ENCODE assay signal across 14 mouse cellular contexts in genomic region chr17:24197032-24197824, GRCm38 (mm10). TPM values are rescaled to one million over a fixed set of nuclear protein-coding genes. Genes with fewer than 3 reads are reported as not detected.
A peak's percentile ranks its signal among the peaks of the same experiment; 100 is the strongest.
DNase-seq lines count a peak whose midpoint lies in the region; ATAC-seq and TF ChIP-seq lines count a peak whose summit lies in the region.
"Had no signal": no experiment of that assay in that cellular context is flagged by ENCODE, and none has a peak within 500 bp of the region (broad histone marks: within the 10 kb centered on the region; RNA-seq: fewer than 3 reads in every experiment).

No protein-coding gene starts in this region.

- peak; percentile 59 for DNase-seq in cerebellum, adult 9-10 months
- DNase-seq in cerebellum, postnatal 4 days (ENCODE audit: low spot score in 2 of 2) = no peak
- no peak for DNase-seq in hindbrain, embryonic 11.5 days (ENCODE audit: low spot score)
- DNase-seq in testis, postnatal 10 days (ENCODE audit: low spot score) = no peak
- DNase-seq in embryonic facial prominence, embryonic 10.5 days (ENCODE audit: low spot score) = no peak
- DNase-seq: adrenal gland, postnatal 25 days; gastrocnemius, adult 2 months; kidney, postnatal 25 days; lung, adult 2 months had no signal

- WGBS in hindbrain, embryonic 13.5 days = 68% methylated on average over 15 of the region's 15 CpGs
- 64% methylated on average over 15 of the region's 15 CpGs for WGBS in hindbrain, embryonic 11.5 days
- WGBS in liver, embryonic 12.5 days (ENCODE audit: insufficient replicate concordance) = 41% methylated on average over 15 of the region's 15 CpGs
- WGBS in embryonic facial prominence, embryonic 10.5 days = 71% methylated on average over 15 of the region's 15 CpGs

- no peaks in the 10 kb centered on the region for H3K9me3 ChIP-seq in hindbrain, embryonic 13.5 days
- no peaks in the 10 kb centered on the region for H3K9me3 ChIP-seq in hindbrain, embryonic 11.5 days (ENCODE audit: control insufficient read depth, low read length)
- no peaks in the 10 kb centered on the region for H3K9me3 ChIP-seq in E14TG2a.4 (ENCODE audit: low read length)
- H3K9me3 ChIP-seq in liver, embryonic 12.5 days (replicated peaks) = no peaks in the 10 kb centered on the region
- no peaks in the 10 kb centered on the region for H3K9me3 ChIP-seq in embryonic facial prominence, embryonic 10.5 days
- H3K9me3 ChIP-seq: hindbrain, embryonic 15.5 days; midbrain, embryonic 15.5 days had no signal

- peak overlapping the region; percentile 47; the same call in 1 of the 2 replicates for H3K9ac ChIP-seq in hindbrain, embryonic 13.5 days
- H3K9ac ChIP-seq in hindbrain, embryonic 11.5 days (ENCODE audit: low read depth, low read length) = no peak overlapping the region
- H3K9ac ChIP-seq in liver, embryonic 12.5 days = peak overlapping the region; percentile 9; the same call in 1 of the 2 replicates
- H3K9ac ChIP-seq: hindbrain, embryonic 15.5 days; midbrain, embryonic 15.5 days had no signal

- no peak for ATAC-seq in hindbrain, embryonic 13.5 days (ENCODE audit: low FRiP score)
- ATAC-seq in hindbrain, embryonic 11.5 days (ENCODE audit: low FRiP score) = no peak
- peak; percentile 48 for ATAC-seq in liver, embryonic 12.5 days
- ATAC-seq: midbrain, embryonic 15.5 days had no signal

- no peak for TF ChIP-seq CTCF in E14TG2a.4 (conservative IDR thresholded peaks at IDR 0.05; ENCODE audit: low read length)

- H3K36me3 ChIP-seq in hindbrain, embryonic 13.5 days = no peaks in the 10 kb centered on the region
- H3K36me3 ChIP-seq in hindbrain, embryonic 11.5 days (ENCODE audit: control insufficient read depth, insufficient read depth, low read length) = no peaks in the 10 kb centered on the region
- H3K36me3 ChIP-seq in E14TG2a.4 (ENCODE audit: insufficient read depth, low read length) = peaks cover 45% of the 10 kb centered on the region
- peaks cover 58% of the 10 kb centered on the region for H3K36me3 ChIP-seq in liver, embryonic 12.5 days
- no peaks in the 10 kb centered on the region for H3K36me3 ChIP-seq in embryonic facial prominence, embryonic 10.5 days (replicated peaks)
- H3K36me3 ChIP-seq: hindbrain, embryonic 15.5 days; midbrain, embryonic 15.5 days had no signal

- no peak overlapping the region for H3K4me2 ChIP-seq in hindbrain, embryonic 13.5 days
- H3K4me2 ChIP-seq in hindbrain, embryonic 11.5 days (replicated peaks; ENCODE audit: low read depth, low read length) = no peak overlapping the region
- peak overlapping the region; percentile 100 for H3K4me2 ChIP-seq in liver, embryonic 12.5 days
- H3K4me2 ChIP-seq: hindbrain, embryonic 15.5 days; midbrain, embryonic 15.5 days had no signal

- no peak overlapping the region for H3K27ac ChIP-seq in hindbrain, embryonic 13.5 days
- H3K27ac ChIP-seq in hindbrain, embryonic 11.5 days (ENCODE audit: low read depth, low read length) = no peak overlapping the region
- H3K27ac ChIP-seq in liver, embryonic 12.5 days = peak overlapping the region; percentile 98
- no peak overlapping the region for H3K27ac ChIP-seq in embryonic facial prominence, embryonic 10.5 days (replicated peaks)
- H3K27ac ChIP-seq: gastrocnemius, adult 2 months; hindbrain, embryonic 15.5 days; midbrain, embryonic 15.5 days had no signal

- H3K27me3 ChIP-seq in hindbrain, embryonic 13.5 days = no peaks in the 10 kb centered on the region
- no peaks in the 10 kb centered on the region for H3K27me3 ChIP-seq in hindbrain, embryonic 11.5 days (ENCODE audit: control insufficient read depth, insufficient read depth, low read length)
- H3K27me3 ChIP-seq in E14TG2a.4 (ENCODE audit: insufficient read depth, low read length) = no peaks in the 10 kb centered on the region
- no peaks in the 10 kb centered on the region for H3K27me3 ChIP-seq in liver, embryonic 12.5 days (replicated peaks)
- H3K27me3 ChIP-seq in embryonic facial prominence, embryonic 10.5 days (replicated peaks; ENCODE audit: low read depth, poor library complexity, severe bottlenecking) = no peaks in the 10 kb centered on the region
- H3K27me3 ChIP-seq: hindbrain, embryonic 15.5 days; midbrain, embryonic 15.5 days had no signal

- peaks cover 19% of the 10 kb centered on the region for H3K4me1 ChIP-seq in hindbrain, embryonic 13.5 days (replicated peaks)
- no peaks in the 10 kb centered on the region for H3K4me1 ChIP-seq in hindbrain, embryonic 11.5 days (replicated peaks; ENCODE audit: control insufficient read depth, insufficient read depth, low read length)
- peaks cover 97% of the 10 kb centered on the region for H3K4me1 ChIP-seq in E14TG2a.4 (replicated peaks; ENCODE audit: low read depth, low read length)
- H3K4me1 ChIP-seq in liver, embryonic 12.5 days = peaks cover 100% of the 10 kb centered on the region
- peaks cover 17% of the 10 kb centered on the region for H3K4me1 ChIP-seq in embryonic facial prominence, embryonic 10.5 days

- no peak overlapping the region for H3K4me3 ChIP-seq in hindbrain, embryonic 13.5 days
- no peak overlapping the region for H3K4me3 ChIP-seq in hindbrain, embryonic 11.5 days (ENCODE audit: low read depth, low read length)
- peak overlapping the region; percentile 29; the same call in 1 of the 2 replicates for H3K4me3 ChIP-seq in E14TG2a.4 (replicated peaks; ENCODE audit: low read length)
- H3K4me3 ChIP-seq in liver, embryonic 12.5 days = no peak overlapping the region
- no peak overlapping the region for H3K4me3 ChIP-seq in embryonic facial prominence, embryonic 10.5 days
- H3K4me3 ChIP-seq: gastrocnemius, adult 2 months; hindbrain, embryonic 15.5 days; midbrain, embryonic 15.5 days had no signal

RNA-seq across cellular contexts. Expression of gene Tbc1d24, which starts 8.1 kb away (rescaled TPM):
- 24.4 and 25.5 TPM in 2 replicates for polyA plus RNA-seq in hindbrain, embryonic 13.5 days (2015; fragmentation: Nextera tagmentation; extraction: Ambion mirVana)
- 6.2 and 6.3 TPM in 2 replicates for polyA plus RNA-seq in hindbrain, embryonic 11.5 days (2014; fragmentation: Nextera tagmentation; extraction: Ambion mirVana)
- polyA plus RNA-seq in liver, embryonic 12.5 days (2016; fragmentation: Nextera tagmentation; extraction: Ambion mirVana) = 11.1 and 11.9 TPM in 2 replicates
- polyA plus RNA-seq in embryonic facial prominence, embryonic 10.5 days (2016; fragmentation: Nextera tagmentation; extraction: Ambion mirVana) = 6.0 and 6.1 TPM in 2 replicates

RNA-seq across cellular contexts. Expression of gene Ntn3, which starts 12.1 kb away (rescaled TPM):
- polyA plus RNA-seq in hindbrain, embryonic 13.5 days (2015; fragmentation: Nextera tagmentation; extraction: Ambion mirVana) = 4.2 and 5.2 TPM in 2 replicates
- polyA plus RNA-seq in hindbrain, embryonic 11.5 days (2014; fragmentation: Nextera tagmentation; extraction: Ambion mirVana) = 4.4 and 5.0 TPM in 2 replicates
- polyA plus RNA-seq in liver, embryonic 12.5 days (2016; fragmentation: Nextera tagmentation; extraction: Ambion mirVana) = 2.1 and 2.7 TPM in 2 replicates
- polyA plus RNA-seq in embryonic facial prominence, embryonic 10.5 days (2016; fragmentation: Nextera tagmentation; extraction: Ambion mirVana) = 5.0 and 7.3 TPM in 2 replicates

RNA-seq across cellular contexts. Expression of gene Tedc2, which starts 23.4 kb away (rescaled TPM):
- polyA plus RNA-seq in hindbrain, embryonic 13.5 days (2015; fragmentation: Nextera tagmentation; extraction: Ambion mirVana) = 11.8 and 12.8 TPM in 2 replicates
- polyA plus RNA-seq in hindbrain, embryonic 11.5 days (2014; fragmentation: Nextera tagmentation; extraction: Ambion mirVana) = 16.2 and 17.8 TPM in 2 replicates
- 12.3 and 12.6 TPM in 2 replicates for polyA plus RNA-seq in liver, embryonic 12.5 days (2016; fragmentation: Nextera tagmentation; extraction: Ambion mirVana)
- 23.0 and 24.8 TPM in 2 replicates for polyA plus RNA-seq in embryonic facial prominence, embryonic 10.5 days (2016; fragmentation: Nextera tagmentation; extraction: Ambion mirVana)

RNA-seq across cellular contexts. Expression of gene Atp6v0c, which starts 27.7 kb away (rescaled TPM):
- polyA plus RNA-seq in hindbrain, embryonic 13.5 days (2015; fragmentation: Nextera tagmentation; extraction: Ambion mirVana) = 1,028 and 1,039 TPM in 2 replicates
- polyA plus RNA-seq in hindbrain, embryonic 11.5 days (2014; fragmentation: Nextera tagmentation; extraction: Ambion mirVana) = 499 and 514 TPM in 2 replicates
- polyA plus RNA-seq in liver, embryonic 12.5 days (2016; fragmentation: Nextera tagmentation; extraction: Ambion mirVana) = 371 and 388 TPM in 2 replicates
- polyA plus RNA-seq in embryonic facial prominence, embryonic 10.5 days (2016; fragmentation: Nextera tagmentation; extraction: Ambion mirVana) = 422 and 435 TPM in 2 replicates

RNA-seq across cellular contexts. Expression of gene Amdhd2, which starts 33.7 kb away (rescaled TPM):
- 36.8 and 37.4 TPM in 2 replicates for polyA plus RNA-seq in hindbrain, embryonic 13.5 days (2015; fragmentation: Nextera tagmentation; extraction: Ambion mirVana)
- 31.1 and 33.1 TPM in 2 replicates for polyA plus RNA-seq in hindbrain, embryonic 11.5 days (2014; fragmentation: Nextera tagmentation; extraction: Ambion mirVana)
- 20.9 and 22.7 TPM in 2 replicates for polyA plus RNA-seq in liver, embryonic 12.5 days (2016; fragmentation: Nextera tagmentation; extraction: Ambion mirVana)
- 44.6 and 50.0 TPM in 2 replicates for polyA plus RNA-seq in embryonic facial prominence, embryonic 10.5 days (2016; fragmentation: Nextera tagmentation; extraction: Ambion mirVana)
